Mouse (Mus musculus): Measurements from ENCODE around the gene Cecr2. TPM values are rescaled to one million over a fixed set of nuclear protein-coding genes. Genes with fewer than 3 reads are reported as not detected.
"Not testable (repeated sequence)": the region's sequence is repeated elsewhere in the genome, so short reads cannot be mapped to it uniquely, and the experiment has no call there.

The Cecr2 gene
- polyA plus RNA-seq, 1 experiment from 2014 or later = 3.2 TPM

- H3K9me3 ChIP-seq = no peaks in the 10 kb centered on the region
- no peaks in the 10 kb centered on the region for H3K36me3 ChIP-seq
- 56% methylated on average over 23 of the region's 23 CpGs for WGBS
- H3K4me1 ChIP-seq = 0 out of 2 replicates have a peak, but pooled peaks cover 5% of the 10 kb centered on the region
- no peak overlapping the region for H3K27ac ChIP-seq
- H3K4me2 ChIP-seq = no peak overlapping the region
- ATAC-seq (ENCODE audit: borderline replicate concordance, extremely low read depth, low FRiP score, low TSS enrichment) = no peak
- no peaks in the 10 kb centered on the region for H3K27me3 ChIP-seq
- no peak overlapping the region for H3K9ac ChIP-seq
- H3K4me3 ChIP-seq = no peak overlapping the region
Observed at GRCm38 (mm10) chr6:120644346-120645299, 21.5 kb upstream of the Cecr2 start.

- not testable (repeated sequence) for H3K36me3 ChIP-seq; H3K9ac ChIP-seq; H3K4me2 ChIP-seq; H3K27me3 ChIP-seq; H3K4me1 ChIP-seq; H3K4me3 ChIP-seq; H3K27ac ChIP-seq; ATAC-seq (ENCODE audit: borderline replicate concordance, extremely low read depth, low FRiP score, low TSS enrichment); H3K9me3 ChIP-seq
- WGBS = 93% methylated on average over 3 of the region's 4 CpGs
Observed at GRCm38 (mm10) chr6:120647246-120648028, 18.7 kb upstream of the Cecr2 start.

GRCm38 (mm10) chr6:120648205-120648604, 18.0 kb upstream of the Cecr2 start:
- no peaks in the 10 kb centered on the region for H3K36me3 ChIP-seq
- H3K4me3 ChIP-seq = no peak overlapping the region
- no peak for ATAC-seq (ENCODE audit: borderline replicate concordance, extremely low read depth, low FRiP score, low TSS enrichment)
- H3K27ac ChIP-seq = no peak overlapping the region
- WGBS = 17% methylated on average over 5 of the region's 5 CpGs
- no peaks in the 10 kb centered on the region for H3K9me3 ChIP-seq
- no peaks in the 10 kb centered on the region for H3K27me3 ChIP-seq
- 0 out of 2 replicates have a peak, but pooled peaks cover 5% of the 10 kb centered on the region for H3K4me1 ChIP-seq
- H3K9ac ChIP-seq = no peak overlapping the region
- no peak overlapping the region for H3K4me2 ChIP-seq

- Histone ChIP-seq H3K9ac (no peak overlapping the region), H3K4me2 (no peak overlapping the region), H3K4me3 (no peak overlapping the region), H3K36me3 (no peaks in the 10 kb centered on the region), H3K9me3 (no peaks in the 10 kb centered on the region), H3K4me1 (0 out of 2 replicates have a peak, but pooled peaks cover 5% of the 10 kb centered on the region), H3K27me3 (no peaks in the 10 kb centered on the region), H3K27ac (no peak overlapping the region)
- ATAC-seq (ENCODE audit: borderline replicate concordance, extremely low read depth, low FRiP score, low TSS enrichment) = no peak
- 48% methylated on average over 7 of the region's 7 CpGs for WGBS
Observed at GRCm38 (mm10) chr6:120652666-120653065, 13.5 kb upstream of the Cecr2 start.

- Histone ChIP-seq H3K4me1 (no peaks in the 10 kb centered on the region), H3K27ac (no peak overlapping the region), H3K4me3 (no peak overlapping the region), H3K9me3 (no peaks in the 10 kb centered on the region), H3K27me3 (no peaks in the 10 kb centered on the region), H3K4me2 (no peak overlapping the region), H3K36me3 (no peaks in the 10 kb centered on the region), H3K9ac (no peak overlapping the region)
- 76% methylated on average over 3 of the region's 3 CpGs for WGBS
- ATAC-seq (ENCODE audit: borderline replicate concordance, extremely low read depth, low FRiP score, low TSS enrichment) = no peak
Observed at GRCm38 (mm10) chr6:120655702-120656101, 10.5 kb upstream of the Cecr2 start.

- Histone ChIP-seq H3K27me3 (0 out of 2 replicates have a peak, but pooled peaks cover 2% of the 10 kb centered on the region), H3K4me2 (no peak overlapping the region), H3K4me3 (no peak overlapping the region), H3K4me1 (no peaks in the 10 kb centered on the region), H3K9ac (no peak overlapping the region), H3K27ac (no peak overlapping the region), H3K36me3 (no peaks in the 10 kb centered on the region), H3K9me3 (no peaks in the 10 kb centered on the region)
- no peak for ATAC-seq (ENCODE audit: borderline replicate concordance, extremely low read depth, low FRiP score, low TSS enrichment)
- 38% methylated on average over 7 of the region's 7 CpGs for WGBS
Observed at GRCm38 (mm10) chr6:120658848-120659247, 7.3 kb upstream of the Cecr2 start.

GRCm38 (mm10) chr6:120665415-120665815, 754 bp upstream of the Cecr2 start:
- Histone ChIP-seq H3K9ac (peak overlapping the region; percentile 64; the same call in 1 of the 2 replicates), H3K9me3 (no peaks in the 10 kb centered on the region), H3K27ac (peak overlapping the region; percentile 95), H3K27me3 (0 out of 2 replicates have a peak, but pooled peaks cover 5% of the 10 kb centered on the region), H3K4me3 (peak overlapping the region; percentile 64), H3K4me1 (peaks cover 4% of the 10 kb centered on the region), H3K36me3 (no peaks in the 10 kb centered on the region), H3K4me2 (peak overlapping the region; percentile 96)
- peak; percentile 53 for ATAC-seq (ENCODE audit: borderline replicate concordance, extremely low read depth, low FRiP score, low TSS enrichment)
- WGBS = under 1% methylated on average over 21 of the region's 21 CpGs

- peak; percentile 35; the same call in 1 of the 2 replicates for ATAC-seq (ENCODE audit: borderline replicate concordance, extremely low read depth, low FRiP score, low TSS enrichment)
- WGBS = 0% methylated on average over 53 of the region's 87 CpGs
- Histone ChIP-seq H3K36me3 (no peaks in the 10 kb centered on the region), H3K4me3 (peak overlapping the region; percentile 64), H3K9me3 (no peaks in the 10 kb centered on the region), H3K27ac (peak overlapping the region; percentile 95), H3K4me1 (peaks cover 4% of the 10 kb centered on the region), H3K27me3 (0 out of 2 replicates have a peak, but pooled peaks cover 5% of the 10 kb centered on the region), H3K4me2 (peak overlapping the region; percentile 96), H3K9ac (peak overlapping the region; percentile 64)
Observed at GRCm38 (mm10) chr6:120666761-120667421, 722 bp downstream of the Cecr2 start.

GRCm38 (mm10) chr6:120667422-120667781, 1.2 kb downstream of the Cecr2 start:
- Histone ChIP-seq H3K27ac (peak overlapping the region; percentile 95), H3K4me2 (peak overlapping the region; percentile 96), H3K4me3 (peak overlapping the region; percentile 64), H3K27me3 (0 out of 2 replicates have a peak, but pooled peaks cover 5% of the 10 kb centered on the region), H3K4me1 (peaks cover 4% of the 10 kb centered on the region), H3K9ac (peak overlapping the region; percentile 64), H3K9me3 (no peaks in the 10 kb centered on the region), H3K36me3 (no peaks in the 10 kb centered on the region)
- no peak for ATAC-seq (ENCODE audit: borderline replicate concordance, extremely low read depth, low FRiP score, low TSS enrichment)
- WGBS = under 1% methylated on average over 7 of the region's 7 CpGs

- Histone ChIP-seq H3K9ac (no peak overlapping the region), H3K36me3 (no peaks in the 10 kb centered on the region), H3K4me3 (peak overlapping the region; percentile 64), H3K27ac (no peak overlapping the region), H3K4me2 (peak overlapping the region; percentile 96), H3K4me1 (peaks cover 4% of the 10 kb centered on the region), H3K9me3 (no peaks in the 10 kb centered on the region), H3K27me3 (0 out of 2 replicates have a peak, but pooled peaks cover 5% of the 10 kb centered on the region)
- no peak for ATAC-seq (ENCODE audit: borderline replicate concordance, extremely low read depth, low FRiP score, low TSS enrichment)
- 15% methylated on average over 7 of the region's 7 CpGs for WGBS
Observed at GRCm38 (mm10) chr6:120667911-120668310, 1.7 kb downstream of the Cecr2 start.

- no peak overlapping the region for H3K4me2 ChIP-seq
- no peak overlapping the region for H3K9ac ChIP-seq
- 57% methylated on average over 5 of the region's 5 CpGs for WGBS
- no peak overlapping the region for H3K27ac ChIP-seq
- H3K4me3 ChIP-seq = no peak overlapping the region
- no peaks in the 10 kb centered on the region for H3K27me3 ChIP-seq
- no peak for ATAC-seq (ENCODE audit: borderline replicate concordance, extremely low read depth, low FRiP score, low TSS enrichment)
- H3K9me3 ChIP-seq = no peaks in the 10 kb centered on the region
- no peaks in the 10 kb centered on the region for H3K4me1 ChIP-seq
- H3K36me3 ChIP-seq = no peaks in the 10 kb centered on the region
Observed at GRCm38 (mm10) chr6:120674121-120674520, 8.0 kb downstream of the Cecr2 start.

All from lung, embryonic 15.5 days (tissue).